Mouse (Mus musculus): Measurements from ENCODE around the gene Padi4. TPM values are rescaled to one million over a fixed set of nuclear protein-coding genes. Genes with fewer than 3 reads are reported as not detected.

Padi4 gene
- not detected for total RNA-seq (2021)

DNA sequence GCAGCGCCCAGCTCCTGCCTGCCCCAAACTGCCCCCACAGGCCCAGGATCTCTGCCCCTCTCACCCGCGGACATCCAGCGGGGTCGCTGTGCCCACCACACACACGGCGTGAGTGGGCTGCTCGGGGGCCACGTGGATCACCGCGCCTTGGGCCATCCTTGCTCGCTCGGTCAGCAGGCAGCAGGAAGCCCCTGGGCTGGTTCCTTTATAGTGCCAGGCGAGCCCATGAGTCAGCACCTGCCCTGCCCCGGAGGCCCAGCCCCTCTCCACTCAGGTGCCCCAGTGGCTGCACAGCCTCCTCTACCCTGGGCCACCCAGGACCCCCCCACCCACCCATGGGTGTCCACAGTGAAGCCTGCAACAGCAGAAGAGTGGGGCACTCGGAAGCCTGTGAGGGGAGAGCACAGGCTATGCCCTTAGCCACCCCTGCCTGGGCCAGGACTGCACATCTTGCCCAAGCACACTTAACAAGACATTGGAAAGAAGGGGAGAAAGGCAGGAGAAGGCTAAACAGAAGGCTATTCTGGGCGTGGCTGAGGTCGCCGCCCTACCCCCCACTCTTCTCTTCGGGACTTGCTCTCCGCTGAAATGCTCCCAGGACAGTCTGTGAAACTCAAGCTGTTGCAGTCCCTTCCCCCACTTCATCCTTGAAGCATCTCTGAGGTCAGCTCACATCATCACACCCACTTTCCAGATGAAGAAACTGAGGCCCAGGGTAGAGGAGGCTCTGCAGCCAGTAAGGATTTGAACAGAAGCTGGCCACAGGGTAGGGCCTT lies at the start of gene Padi4:
Gene Padi4, minus strand, starts transcription at position 212 of the 776 bp plus-strand sequence.
- no peak for DNase-seq (ENCODE audit: extremely low spot score in 1 of 2, low spot score in 1 of 2)

DNA sequence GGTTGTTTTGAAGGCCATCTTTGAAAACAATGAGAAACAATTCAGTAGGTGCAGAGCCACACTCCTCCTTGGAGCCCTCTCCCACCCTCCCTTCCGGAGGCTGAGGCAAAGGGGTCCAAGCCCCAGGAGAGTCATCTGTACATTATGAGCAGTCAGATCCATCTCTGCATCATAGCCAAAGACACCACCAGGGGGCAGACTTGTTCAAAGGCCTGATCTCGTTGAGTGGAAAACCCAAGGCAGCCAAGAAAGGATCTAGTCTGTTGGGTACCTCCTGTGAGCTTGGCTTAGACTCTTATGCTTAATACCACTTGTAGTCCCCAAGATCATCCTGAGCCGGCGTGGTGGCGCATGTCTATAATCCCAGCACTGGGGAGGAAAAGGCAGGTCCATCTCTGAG lies 48.0 kb upstream of the Padi4 start:
- DNase-seq (ENCODE audit: extremely low spot score in 1 of 2, low spot score in 1 of 2): peak; percentile 50 to 82

DNA sequence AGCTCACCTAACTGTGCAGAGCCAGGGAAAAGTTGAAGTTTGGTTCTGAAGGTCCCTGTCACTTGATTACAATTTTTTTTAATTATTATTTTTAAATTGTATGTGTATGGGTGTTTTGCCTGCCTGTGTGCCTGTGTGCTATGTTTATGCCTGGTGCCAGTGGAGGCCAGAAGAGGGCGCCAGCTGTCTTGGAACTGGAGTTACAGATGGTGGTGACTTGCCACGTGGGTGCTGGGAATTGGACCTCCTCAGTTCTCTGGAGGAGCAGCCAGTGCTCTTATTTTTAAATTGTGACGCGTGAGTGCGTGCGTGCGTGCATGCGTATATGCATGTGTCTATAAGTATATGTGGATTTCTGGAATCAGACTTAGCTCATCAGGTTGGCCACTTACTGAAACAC lies 43.4 kb upstream of the Padi4 start:
- no peak for DNase-seq (ENCODE audit: extremely low spot score in 1 of 2, low spot score in 1 of 2)

DNA sequence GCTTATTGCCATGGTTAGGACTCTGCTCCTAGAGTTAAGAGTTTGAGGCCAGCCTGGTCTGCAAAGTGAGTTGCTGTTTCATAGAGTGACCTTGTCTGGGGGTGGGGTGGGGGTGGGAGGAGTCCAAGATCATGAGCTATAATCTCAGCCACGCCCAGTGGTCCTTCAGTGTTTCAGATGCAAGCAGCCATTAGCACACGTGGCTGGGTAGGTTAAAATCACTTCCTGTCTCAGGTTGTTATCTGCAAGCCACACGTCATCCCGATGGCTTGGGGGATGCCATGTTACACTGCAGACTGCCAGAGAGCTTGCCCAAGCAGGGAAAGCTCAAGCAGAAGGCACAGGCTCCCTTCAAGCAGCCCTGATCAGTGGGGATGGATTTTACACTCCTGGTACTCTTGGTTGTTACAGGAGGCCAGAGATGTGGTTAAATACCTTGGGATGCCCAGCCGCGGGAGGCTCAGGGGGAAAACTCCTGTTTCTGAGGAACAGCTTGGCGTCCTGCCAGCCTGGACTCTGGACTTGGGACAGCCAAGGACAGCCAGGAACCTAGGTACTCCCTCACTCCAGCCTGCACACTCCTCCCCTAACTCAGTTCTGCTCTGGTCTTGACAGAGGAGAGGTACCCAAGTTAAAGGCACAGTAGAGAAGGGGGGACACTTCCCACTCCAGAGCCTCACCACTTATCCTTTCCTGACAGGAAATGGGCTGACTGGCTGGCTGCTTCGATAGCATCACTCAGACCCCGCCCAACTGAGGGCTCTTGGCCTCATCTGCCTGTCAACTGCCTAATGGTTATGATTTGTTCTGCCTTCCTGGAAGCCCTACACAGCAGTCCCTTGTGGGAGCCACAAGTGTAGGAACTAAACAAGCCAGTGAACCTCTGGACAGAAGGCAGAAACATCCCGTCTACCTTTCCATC lies 42.2 kb upstream of the Padi4 start:
- no peak for DNase-seq (ENCODE audit: extremely low spot score in 1 of 2, low spot score in 1 of 2)

- DNase-seq (ENCODE audit: extremely low spot score in 1 of 2, low spot score in 1 of 2): no peak
Observed at GRCm38 (mm10) chr4:140815496-140815895, 41.5 kb upstream of the Padi4 start.

GRCm38 (mm10) chr4:140814241-140815225 lies 40.5 kb upstream of the Padi4 start:
- no peak for DNase-seq (ENCODE audit: extremely low spot score in 1 of 2, low spot score in 1 of 2)

DNA sequence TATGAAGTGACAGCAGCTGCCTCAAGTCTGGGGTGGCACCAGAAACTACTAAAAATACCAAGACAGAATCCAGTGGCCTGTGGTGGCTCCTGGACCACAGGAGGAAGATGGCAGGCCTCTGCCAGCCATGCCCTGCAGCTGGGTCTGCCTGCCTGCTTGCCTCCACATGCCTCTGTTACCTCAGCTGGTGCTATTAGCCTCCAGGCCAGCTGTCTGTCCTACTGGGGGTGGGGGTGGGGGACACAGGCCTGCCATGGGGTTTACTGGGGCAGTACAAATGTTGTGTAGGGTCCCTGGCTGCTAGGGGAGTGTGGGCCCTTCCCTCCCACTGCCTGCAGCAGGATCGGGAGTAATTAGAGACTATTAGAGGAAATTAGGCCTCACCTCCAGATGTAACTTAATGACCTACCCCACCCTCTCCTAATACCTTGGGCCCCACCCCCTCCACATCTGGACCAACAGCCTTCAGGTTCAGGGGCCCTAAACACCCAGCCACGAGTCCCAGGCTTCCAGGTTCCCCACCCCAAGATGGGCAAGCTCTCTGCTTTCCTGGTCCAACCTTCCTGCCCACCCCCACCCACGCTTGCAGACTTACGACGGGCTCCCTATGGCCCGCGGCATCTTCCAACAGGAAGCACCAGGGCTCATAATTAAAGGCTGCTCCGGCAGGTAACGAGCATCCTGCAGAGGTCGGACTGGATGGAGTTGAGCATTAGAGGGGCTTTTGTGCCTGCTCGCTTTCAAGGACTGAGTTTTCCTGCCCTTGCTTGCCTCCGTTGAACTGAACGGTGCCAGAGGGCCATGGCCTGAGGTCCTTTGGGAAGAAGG lies 39.5 kb upstream of the Padi4 start:
- no peak for DNase-seq (ENCODE audit: extremely low spot score in 1 of 2, low spot score in 1 of 2)

DNA sequence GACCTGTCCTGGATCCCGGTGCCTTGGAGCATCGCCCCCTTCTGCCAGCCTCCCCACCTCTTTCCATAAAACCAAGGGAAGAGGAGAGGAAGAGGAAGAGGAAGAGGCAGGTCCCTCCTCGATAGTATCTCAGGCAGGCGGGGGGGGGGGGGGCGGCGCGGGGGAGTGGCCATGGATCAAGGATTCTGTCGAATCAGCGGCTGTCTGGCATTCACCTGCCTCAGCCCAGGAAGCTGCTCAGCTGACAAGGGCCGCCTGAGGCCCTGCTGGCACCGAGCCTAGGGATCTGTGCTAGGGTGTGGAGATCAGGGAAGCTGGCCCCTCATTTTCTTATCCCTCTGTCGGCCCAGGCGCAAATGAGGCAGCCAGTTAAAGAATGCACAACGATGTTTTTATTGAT lies 38.6 kb upstream of the Padi4 start:
- DNase-seq (ENCODE audit: extremely low spot score in 1 of 2, low spot score in 1 of 2): no peak

DNA sequence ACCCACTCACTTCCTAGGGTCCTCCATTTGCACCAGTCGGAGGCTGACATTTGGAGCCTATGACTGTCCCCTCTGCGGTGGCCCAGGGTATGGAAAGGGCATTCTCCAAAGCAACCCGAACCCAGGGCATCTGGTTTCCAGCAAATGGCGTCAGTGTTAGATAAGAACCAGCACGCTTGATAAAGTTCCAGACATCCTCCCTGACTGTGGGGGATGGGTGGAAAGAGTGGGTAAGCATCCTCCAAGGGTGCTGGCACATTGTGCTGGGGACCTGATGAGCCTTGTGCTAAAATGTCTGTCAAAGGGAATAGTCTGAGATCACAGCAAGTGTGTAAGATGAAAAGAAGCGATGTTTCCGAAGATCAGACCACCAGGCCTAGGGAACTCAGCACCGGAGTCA lies 38.2 kb upstream of the Padi4 start:
- no peak for DNase-seq (ENCODE audit: extremely low spot score in 1 of 2, low spot score in 1 of 2)

DNA sequence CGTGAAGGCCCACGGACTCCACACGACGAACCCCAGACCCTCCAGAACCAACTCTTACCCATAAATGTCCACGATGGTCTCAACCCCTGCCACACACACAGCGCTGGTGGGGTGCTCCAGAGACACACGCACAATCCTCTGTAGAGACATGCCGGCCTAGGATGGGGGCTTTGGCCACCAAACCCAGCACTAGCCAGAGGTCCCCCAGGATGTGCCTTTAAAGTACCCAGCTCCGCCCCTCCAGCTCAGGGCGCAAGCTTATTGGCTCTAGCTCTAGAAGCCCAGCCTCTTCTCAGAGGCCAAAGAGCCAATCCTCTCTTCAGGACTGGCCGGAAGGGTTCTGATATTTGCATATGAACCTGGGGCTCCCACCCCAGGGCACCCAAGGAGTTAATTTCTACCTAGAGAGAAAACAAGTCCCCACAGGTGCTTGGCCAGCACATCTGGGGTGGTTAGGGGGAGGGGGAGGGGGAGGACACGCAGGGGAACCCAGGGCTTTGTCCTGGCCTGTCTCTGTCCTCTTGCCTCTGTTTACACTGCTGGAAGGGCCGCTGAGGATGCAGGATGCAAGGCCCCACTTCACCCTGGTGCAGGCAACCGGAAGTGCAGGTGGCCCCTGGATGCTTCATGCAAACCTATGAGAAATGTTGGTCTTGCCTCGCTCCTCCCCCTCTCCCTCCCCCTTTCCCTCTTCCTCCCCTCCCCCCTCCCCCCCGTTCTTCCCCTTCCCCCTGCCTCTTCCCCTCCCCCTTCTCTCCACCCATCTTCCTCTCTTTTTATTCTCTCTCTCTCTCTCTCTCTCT lies 36.6 kb upstream of the Padi4 start, which contains the start of gene Padi3:
Gene Padi3, minus strand, starts transcription at position 191 of the 803 bp plus-strand sequence.
- DNase-seq (ENCODE audit: extremely low spot score in 1 of 2, low spot score in 1 of 2): no peak

GRCm38 (mm10) chr4:140809118-140809517 lies 35.1 kb upstream of the Padi4 start:
- no peak for DNase-seq (ENCODE audit: extremely low spot score in 1 of 2, low spot score in 1 of 2)

DNA sequence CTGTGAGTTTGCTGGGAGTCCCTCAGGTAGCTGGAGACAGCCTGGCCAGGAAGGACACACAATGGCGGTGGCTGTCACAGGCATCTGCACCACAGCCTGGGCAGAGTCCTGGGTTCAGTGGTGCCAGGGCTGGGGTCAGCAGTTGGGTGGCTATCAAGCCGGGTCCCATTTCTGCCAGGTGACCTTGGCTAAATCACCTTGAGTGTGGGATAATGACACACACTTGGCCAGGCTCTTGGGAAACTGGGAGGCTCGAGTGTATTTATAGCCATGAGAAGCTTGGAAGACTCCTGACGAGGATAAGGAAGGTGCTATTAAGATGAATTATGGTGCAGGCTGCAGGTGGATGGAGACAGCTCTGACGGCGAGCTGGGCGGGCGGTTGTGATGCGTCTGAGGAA lies 30.6 kb upstream of the Padi4 start:
- DNase-seq (ENCODE audit: extremely low spot score in 1 of 2, low spot score in 1 of 2): no peak

DNA sequence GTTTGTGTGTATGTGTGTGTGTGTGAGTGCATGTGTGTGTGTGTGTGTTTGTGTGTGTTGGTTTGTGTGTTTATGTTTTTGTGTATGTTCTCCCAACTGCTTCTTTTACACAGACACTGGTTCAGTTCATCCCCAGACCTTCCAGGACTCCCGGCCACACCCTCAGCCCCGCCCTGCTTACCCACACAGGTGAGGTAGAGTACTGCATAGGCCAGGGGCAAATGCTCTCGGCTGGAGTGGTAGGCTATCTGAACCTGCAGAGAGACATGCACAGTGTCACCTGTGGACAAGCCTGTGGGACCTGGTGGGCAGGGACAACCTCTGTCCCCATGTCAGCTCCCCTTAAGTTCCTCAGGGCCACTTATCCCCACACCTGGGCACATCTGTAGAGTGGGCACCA lies 27.3 kb upstream of the Padi4 start:
- DNase-seq (ENCODE audit: extremely low spot score in 1 of 2, low spot score in 1 of 2): no peak

- no peak for DNase-seq (ENCODE audit: extremely low spot score in 1 of 2, low spot score in 1 of 2)
Observed at GRCm38 (mm10) chr4:140796786-140797185, 22.8 kb upstream of the Padi4 start.

- DNase-seq (ENCODE audit: extremely low spot score in 1 of 2, low spot score in 1 of 2): no peak
Observed at GRCm38 (mm10) chr4:140794678-140795077, 20.6 kb upstream of the Padi4 start.

DNA sequence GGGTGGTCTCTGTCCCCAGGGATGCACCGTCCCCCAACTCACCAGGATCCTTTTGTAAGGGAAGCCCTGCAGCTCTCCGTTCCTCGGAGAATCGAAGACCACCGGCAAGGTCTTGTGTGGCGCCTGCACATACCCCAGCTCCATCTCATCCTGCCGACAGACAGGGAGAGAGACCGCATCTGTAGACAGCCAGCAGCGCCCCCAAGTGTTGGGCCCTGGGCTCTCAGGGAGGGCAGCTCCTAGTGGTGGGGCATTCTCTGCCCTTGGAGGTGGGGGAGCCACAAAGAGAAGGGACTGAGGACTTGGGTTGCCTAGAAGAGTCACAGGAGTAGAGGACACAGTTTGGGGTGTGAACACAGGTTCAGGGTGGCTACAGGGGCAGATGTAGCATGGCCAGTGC lies 19.8 kb upstream of the Padi4 start:
- DNase-seq (ENCODE audit: extremely low spot score in 1 of 2, low spot score in 1 of 2): no peak

DNA sequence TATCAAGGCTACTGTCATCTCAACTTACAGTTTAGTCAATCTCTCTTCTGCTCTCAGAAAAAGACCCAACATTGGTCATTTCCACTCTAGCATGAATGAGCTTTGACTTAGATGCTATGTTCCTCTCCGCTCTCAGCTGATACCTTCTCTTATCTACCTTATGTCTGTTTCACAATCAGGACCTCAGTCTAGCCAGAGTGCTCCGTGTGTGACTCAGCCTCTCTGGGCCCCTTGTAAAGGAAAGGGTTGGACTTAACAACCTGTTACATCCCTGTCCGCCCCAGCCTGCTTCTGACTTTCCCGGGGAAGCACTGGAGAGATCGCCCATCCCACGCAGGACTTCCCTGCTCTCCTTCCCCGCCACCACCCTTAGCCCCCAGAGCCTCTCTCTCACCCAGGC lies 18.5 kb upstream of the Padi4 start:
- no peak for DNase-seq (ENCODE audit: extremely low spot score in 1 of 2, low spot score in 1 of 2)

DNA sequence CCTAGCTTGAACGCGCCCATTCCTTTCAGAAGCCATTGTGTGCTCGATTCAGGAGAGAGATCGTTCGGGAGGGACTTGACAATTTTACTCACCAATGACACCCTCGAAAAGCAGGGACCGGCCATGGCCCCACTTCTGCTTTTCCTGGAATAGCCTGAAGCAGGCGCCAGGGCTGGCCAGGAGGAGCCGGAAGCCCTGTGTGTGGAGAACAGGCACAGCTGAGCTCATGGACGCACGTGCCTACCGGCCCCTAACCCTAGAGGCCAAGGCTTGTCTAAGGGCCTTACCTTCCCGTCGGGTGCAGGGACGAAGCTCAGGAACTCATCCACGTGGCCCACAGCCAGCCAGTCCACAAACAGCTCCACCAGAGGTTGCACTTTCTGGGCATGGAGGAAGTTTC lies 17.0 kb upstream of the Padi4 start:
- DNase-seq (ENCODE audit: extremely low spot score in 1 of 2, low spot score in 1 of 2): no peak

DNA sequence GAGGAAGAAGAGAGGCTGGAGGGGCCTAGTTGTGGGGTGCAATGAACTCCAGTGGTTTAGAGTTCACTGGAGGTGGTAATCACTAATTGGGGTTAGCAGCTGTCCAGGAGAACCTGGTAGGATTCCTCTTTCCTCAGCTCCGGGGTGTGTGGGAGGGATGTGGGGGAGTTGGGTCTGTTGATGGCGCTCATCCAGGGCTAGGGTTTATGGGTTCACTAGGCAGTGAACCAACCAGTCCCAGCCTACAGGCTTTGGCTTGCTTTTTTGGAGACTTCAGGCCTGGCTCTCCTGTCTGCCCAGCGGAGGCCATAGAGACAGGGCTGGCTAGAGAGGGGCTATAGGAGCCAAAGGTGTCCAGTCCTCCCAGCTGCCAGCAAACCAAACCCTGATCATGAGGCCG lies 15.9 kb upstream of the Padi4 start:
- no peak for DNase-seq (ENCODE audit: extremely low spot score in 1 of 2, low spot score in 1 of 2)

Data from layer of hippocampus, postnatal 25 days (tissue).